Mouse (Mus musculus) urinary bladder, adult 18-20 months (tissue): Measurements from ENCODE around the gene Emx2.

Source experiments
- DNase-seq, 2 experiments: peaks; one replicate each; pipeline ENCODE4 v3.0.0; 2022; ENCODE audit warnings: low spot score in 2 of 2, mixed read lengths in 2 of 2

Gene Emx2

DNA sequence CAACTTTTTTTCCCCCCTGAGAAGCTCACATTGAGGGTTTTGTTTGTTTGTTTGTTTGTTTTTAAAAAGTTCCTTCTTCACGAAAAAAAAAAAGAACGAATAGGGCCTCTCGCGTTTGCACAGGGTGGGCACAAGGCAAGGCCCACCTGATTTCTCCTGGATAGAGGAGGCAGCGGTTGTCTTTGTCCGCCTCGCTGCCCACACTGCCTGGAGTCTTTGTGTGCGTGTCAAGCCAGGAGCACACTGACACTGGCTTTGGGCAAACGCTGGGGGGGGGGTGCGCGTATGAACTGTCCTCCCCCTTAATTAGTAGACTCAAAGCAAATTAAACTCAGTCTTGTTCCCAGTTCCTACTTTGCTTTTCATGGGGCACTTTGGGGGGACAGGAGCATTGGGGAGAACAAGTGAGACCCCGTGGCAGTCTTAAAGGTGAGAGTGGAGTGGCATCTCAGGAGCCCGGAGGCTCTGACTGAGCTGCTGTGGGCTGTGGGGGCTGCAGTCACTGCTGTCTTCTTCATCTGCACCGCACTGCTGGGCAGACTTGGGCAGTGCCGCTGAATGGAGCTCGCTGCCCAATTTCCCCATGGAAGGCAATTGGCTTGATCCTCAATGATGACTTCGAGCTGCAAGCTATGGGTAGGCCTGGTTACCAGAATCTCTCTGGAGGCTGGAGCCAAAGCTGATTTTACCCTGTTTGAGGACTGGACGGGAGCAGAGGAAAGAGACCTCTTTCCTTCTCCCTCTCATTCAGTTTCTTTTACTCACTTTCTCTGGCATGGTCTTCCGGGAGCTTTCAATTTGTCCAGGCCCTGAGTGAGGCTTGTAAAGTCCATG is 4.5 kb downstream of the Emx2 start:
- no peak for DNase-seq

- DNase-seq, result no peak
Observed at GRCm38 (mm10) chr19:59463842-59464443, 5.8 kb downstream of the Emx2 start.

DNA sequence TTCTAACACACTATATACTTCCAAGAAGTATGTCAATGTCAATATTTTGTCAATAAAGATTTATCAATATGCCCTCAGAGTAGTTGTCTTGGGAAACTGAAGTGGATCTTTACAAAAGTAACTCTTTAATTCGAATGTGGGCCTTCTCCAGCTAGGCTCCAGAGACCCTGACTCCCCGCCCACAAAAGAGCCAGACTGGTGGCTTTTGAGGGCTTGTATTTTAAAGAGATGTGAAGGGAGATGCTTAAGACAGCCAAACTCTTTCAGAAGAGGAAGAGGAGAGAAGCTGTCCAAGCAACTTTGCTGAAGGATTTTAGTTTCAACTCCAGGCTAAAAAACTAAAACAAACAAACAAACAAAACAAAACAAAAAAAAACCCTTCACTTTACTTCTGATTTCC is 7.1 kb downstream of the Emx2 start:
- no peak for DNase-seq

DNA sequence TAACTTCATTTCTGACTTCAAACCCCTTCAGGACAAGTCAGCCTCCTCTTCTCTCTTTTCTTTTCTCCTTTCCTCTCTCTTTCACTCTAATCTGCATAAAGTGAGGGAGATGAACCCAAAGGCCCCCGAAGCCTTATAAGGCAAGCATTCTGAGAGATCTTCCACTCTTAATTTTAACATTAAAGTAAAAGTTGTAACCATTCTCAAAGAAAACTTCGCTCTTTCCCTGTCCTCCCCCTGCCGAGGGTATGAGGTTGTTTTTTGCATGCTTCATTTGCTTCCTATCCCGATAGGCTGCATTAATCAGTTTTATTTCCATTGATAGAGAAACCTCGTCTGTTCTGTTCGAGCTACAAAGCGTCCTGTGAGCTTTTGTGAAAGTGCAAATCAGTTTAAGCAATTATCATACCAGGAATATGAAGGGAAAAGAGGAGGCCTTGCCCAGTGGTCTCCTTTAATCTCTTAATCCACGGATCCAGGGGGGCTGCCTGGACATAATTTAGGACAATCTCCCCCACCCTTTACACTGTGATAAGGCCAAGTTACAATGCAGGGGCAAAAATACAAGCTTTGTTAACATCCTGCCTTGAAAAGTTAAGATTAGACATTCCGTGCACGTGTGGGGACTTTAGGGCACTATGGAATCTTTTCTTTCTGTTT is 7.7 kb downstream of the Emx2 start:
- no peak for DNase-seq

DNA sequence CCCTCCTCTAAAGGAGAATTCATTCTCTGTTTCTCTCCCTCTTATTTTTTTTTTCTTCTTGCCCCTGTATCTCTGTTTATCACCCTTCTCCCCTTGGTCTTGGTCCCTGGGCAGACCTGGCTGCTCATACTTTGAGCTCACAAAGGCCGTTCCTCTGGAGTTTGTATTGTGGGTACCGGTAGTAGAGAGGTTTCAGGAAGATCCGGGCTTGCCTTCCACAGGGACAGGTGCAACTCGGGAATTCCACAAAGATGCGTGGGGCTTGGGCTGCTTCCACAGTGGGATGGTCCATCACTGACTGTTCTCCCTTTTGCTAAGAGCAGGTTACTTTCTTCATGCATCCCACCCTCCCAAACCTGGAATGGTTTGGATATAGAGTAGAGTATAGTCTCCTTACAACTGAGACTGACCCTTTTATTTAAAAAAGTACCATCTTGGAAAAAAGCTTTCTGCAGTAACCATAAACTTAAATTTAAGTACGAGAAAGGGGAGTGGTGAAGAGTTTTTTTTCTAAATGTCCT is 8.3 kb downstream of the Emx2 start:
- no peak for DNase-seq

GRCm38 (mm10) chr19:59467016-59467412 is 8.8 kb downstream of the Emx2 start:
- DNase-seq, result no peak

DNA sequence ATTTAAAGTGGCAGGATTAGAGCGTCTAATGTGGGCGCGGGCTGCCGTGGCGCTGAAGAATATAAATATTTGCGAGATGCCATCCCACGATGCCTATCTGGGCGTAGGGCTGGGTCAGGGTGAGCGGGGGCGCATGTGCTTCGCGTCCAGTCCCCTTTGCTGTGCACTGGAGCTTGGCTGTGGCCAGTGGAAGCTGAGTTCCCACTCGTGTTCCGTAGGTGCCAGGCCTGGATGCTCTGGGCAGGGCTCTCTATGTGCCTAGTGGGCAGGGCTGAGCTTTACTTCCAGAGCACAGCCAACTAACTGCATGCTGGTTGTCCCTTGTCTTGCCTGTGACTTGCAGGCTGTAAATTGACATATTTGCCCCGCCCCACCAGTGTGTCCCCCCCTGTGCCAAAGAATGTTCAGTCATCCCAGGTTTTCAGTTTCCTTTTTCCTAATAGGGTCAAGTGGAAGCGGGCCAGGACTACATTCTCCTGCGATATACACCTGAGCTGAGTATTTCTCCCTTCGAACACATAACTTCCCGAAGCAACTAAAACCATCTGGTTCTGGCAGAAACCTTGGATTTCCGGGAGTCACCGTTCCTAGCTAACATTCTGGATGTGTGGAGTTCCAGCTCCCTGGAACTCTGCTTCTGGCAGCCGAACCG is 9.4 kb downstream of the Emx2 start:
- no peak for DNase-seq

- DNase-seq, result no peak
Observed at GRCm38 (mm10) chr19:59468065-59468810, 10.1 kb downstream of the Emx2 start.

- DNase-seq, result no peak
Observed at GRCm38 (mm10) chr19:59469035-59469949, 11.1 kb downstream of the Emx2 start.

- DNase-seq, result no peak
Observed at GRCm38 (mm10) chr19:59470074-59470630, 12.0 kb downstream of the Emx2 start.

DNA sequence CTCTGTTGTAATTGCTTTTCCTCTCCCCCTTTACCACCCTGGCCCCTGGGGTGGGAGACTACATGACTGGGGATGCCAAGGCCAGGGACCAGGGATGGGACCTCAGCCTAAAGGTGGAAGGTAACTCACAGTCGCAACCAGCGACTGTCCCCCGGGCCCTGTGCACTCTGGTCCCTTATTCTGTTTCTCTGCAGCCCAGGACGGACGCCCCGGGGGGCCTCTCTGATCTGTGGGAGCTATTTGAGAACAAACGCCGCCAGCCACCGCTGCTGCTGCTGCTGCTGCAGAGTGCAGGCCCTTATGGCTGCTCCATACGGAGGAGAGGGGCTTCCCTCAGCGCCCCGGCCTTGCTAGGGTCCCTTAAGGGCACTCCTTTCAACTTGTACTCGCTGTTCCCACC is 12.7 kb downstream of the Emx2 start:
- DNase-seq, result no peak

DNA sequence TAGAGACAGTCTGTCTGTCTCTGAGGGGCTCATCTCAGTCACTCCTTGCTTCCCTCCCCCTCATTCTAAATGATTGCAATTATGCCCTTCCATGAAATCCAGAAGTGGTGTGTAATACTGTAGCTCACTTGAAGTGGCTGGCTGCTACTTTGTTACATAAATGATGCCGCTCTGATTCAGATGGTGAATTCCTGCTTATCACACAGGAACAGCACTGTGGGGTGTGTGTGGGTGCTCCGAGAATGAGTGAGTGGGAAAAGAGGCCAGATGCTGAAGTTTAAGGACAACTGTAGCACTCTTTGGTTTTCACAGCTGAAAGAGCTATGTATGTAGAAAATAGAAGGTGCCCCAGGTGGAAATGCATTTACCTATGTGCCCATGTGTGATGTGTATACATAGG is 14.7 kb downstream of the Emx2 start:
- DNase-seq, result no peak

GRCm38 (mm10) chr19:59479912-59480311 is 21.7 kb downstream of the Emx2 start:
- DNase-seq, result no peak

DNA sequence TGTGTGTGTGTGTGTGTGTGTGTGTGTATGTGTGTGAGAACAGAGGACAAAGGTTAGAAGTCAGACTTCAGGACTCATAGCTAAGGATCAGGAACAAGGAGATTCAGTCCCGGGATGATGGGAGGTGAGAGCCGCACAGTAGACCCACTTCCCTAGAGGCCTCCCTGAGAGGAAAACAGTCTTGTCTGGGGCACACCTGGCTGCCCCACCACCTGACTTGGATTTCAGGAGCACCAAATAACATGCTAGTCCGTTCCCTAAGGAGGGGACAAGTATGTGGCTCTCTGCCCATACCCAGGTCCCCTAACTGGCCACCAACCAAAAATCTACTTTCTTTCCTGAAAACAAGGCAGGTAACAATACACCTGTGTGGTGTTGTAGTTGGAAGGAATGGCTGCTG is 22.4 kb downstream of the Emx2 start:
- no peak for DNase-seq

GRCm38 (mm10) chr19:59492258-59492657 is 34.1 kb downstream of the Emx2 start:
- no peak for DNase-seq

DNA sequence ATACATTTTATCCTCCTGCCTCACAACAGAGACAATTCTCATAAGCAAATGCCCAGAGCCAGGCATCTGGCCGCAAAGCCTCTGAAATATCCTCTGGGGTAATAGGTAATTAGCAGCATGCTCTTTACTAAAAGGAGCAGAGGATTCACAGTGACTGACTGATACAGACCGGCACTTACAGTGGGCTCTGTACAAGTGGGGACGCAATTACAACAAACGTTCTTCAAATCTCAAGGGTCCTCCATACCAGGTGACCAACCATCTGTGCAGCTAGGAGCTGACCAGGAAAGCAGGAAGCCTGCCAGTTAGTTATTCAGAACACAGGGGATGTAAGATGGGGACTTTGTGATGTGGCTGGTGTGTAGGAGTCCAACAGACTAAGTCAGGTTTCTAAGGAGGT is 38.7 kb downstream of the Emx2 start:
- DNase-seq, result no peak

- DNase-seq, result no peak
Observed at GRCm38 (mm10) chr19:59508896-59509295, 50.7 kb downstream of the Emx2 start.

- DNase-seq, result no peak
Observed at GRCm38 (mm10) chr19:59513181-59513580, 55.0 kb downstream of the Emx2 start.
